Mouse (Mus musculus) urinary bladder, postnatal 36 days (tissue): Measurements from ENCODE around the gene Hoxa2.

Source experiments
- DNase-seq, 2 experiments: peaks; one replicate each; pipeline ENCODE4 v3.0.0; 2022; ENCODE audit warnings: low spot score in 2 of 2, mixed read lengths in 1 of 2

Hoxa2 gene

GRCm38 (mm10) chr6:52180213-52180710 lies 15.6 kb upstream of the Hoxa2 start:
- no peak for DNase-seq

DNA sequence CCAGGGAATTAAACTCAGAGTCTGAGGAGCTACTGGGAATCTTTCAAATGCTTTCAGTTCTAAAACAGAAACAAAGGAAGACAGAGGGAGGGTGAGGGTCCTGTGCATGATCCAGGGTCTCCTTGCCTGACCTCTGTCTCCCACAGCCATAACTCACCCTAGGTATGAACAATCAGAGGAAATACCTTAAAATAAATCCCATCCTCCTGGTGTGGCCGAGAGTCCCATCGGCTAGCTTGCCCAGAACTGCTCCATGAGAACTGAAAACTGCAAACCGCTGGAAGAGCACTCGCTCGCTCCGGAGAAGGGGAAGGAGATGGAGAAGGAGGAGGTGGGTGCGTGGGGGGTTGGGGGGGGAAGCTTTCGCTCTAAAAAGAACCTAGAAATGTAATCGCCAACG lies 15.1 kb upstream of the Hoxa2 start:
- DNase-seq: no peak

GRCm38 (mm10) chr6:52178918-52179665 lies 14.5 kb upstream of the Hoxa2 start:
- DNase-seq: no peak

- DNase-seq: no peak
Measured at GRCm38 (mm10) chr6:52177806-52178205, 13.2 kb upstream of the Hoxa2 start.

DNA sequence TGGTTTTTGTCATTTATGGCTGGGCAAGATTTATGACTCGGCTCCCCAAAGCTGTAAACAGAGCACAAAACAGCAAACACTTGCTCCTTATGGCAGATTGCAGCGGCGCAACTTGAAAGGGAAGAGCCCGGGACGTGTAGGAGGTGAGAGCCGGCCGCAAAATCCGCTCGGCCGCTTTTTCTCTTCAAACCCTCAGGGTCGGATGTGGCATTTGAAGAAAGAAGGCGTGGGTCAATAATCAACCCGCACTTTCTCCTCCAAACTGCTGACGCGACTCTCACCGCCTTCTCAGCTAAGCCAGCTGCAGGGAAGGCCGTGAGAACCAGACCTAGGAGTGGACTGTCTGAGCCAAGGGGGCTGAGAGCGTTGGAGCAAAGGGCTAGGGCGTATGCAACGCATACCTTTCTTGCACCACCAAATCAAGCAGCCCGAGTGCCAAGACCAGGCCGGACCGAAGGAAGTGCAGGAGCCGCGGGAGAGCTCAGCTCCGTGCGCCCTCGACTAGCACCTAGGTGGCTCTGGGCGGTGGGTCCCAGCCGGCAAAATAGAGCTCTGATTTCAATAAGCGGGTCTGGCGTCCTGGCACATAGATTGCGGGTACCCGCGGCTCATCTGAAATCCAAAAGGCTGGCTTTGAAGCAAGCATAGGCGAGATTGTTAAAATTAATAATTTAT lies 12.6 kb upstream of the Hoxa2 start, which contains the start of gene 5730596B20Rik:
TSS of gene 5730596B20Rik (plus strand) at position 438 of the 675 bp plus-strand sequence.
- DNase-seq: no peak

GRCm38 (mm10) chr6:52176391-52176790 lies 11.8 kb upstream of the Hoxa2 start:
- DNase-seq: no peak

DNA sequence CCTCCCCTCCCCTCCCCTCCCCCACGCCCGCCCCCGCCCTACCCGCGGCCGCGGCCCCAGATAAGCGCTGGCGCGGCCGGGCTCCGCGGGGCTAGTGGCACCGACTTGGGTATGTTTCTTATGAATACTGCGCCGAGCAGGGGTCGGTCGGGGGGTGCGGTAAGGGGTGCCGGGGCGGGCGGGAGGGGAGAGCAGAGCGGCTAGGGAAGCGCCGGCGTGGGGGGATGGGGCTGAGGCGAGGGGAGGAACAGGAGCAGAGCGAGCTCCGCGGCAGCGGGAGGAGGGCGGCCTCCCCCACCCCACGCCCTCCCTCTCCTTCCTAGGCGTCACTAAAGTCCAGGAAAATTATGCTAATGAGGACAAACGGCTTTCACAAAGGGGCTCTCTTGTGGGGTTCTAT lies 11.2 kb upstream of the Hoxa2 start:
- no peak for DNase-seq

GRCm38 (mm10) chr6:52174968-52175751 lies 10.5 kb upstream of the Hoxa2 start:
- DNase-seq: no peak

DNA sequence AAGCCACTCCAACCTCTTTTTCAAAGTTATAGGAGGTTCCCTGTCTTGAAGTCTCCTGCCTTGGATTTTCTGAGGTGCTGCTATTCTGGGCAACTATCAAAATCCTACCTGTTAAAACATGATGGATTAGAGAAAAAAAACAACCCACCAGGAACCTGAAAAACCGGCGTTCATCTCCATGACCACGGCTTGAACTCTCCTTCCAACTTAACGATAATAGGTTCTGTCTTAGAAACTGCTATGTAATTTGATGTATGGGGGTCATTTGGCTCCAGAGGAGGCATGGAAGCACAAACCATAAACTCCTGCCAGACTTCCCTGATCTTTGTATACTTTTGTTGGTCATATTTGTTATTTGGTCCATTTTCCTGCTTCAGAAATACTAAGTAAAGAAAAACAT lies 9.0 kb upstream of the Hoxa2 start:
- DNase-seq: no peak

DNA sequence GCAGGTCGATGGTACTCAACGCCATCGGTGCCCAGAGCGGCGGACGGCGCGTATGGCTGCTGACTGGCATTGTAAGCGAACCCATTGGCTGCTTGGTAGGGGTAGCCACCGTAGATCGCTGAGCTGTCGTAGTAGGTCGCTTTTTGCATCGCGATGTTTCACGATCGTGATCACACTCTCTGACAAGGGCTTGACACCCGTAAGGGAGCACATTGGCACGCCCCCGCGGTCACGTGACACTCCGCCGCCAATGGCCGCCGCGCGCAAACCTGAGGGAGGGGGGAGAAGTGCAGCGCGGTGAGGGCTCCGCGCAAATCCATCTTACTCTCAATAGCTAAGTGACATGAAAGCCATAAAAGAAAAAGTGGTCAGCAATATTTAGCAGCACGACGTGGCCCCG lies 7.9 kb upstream of the Hoxa2 start:
- peak; percentile 54 to 86 for DNase-seq

- no peak for DNase-seq
Measured at GRCm38 (mm10) chr6:52171938-52172337, 7.3 kb upstream of the Hoxa2 start.

GRCm38 (mm10) chr6:52171331-52171730 lies 6.7 kb upstream of the Hoxa2 start:
- no peak for DNase-seq

DNA sequence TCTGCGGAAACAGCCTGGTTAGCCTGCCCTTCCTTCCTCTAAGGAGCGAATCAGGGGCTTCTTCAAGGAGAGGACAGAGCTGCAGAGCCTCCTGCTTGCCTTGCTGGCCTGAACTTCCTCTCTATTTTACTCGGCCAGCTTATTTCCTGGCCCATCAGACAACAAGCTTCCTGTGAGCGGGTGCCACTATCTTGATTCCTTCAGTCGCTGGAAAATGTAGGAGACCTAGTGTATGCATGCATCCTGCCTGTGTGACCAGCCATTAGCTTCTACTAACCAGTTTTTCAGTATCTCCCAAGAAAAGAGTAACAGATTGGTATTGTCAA lies 6.2 kb upstream of the Hoxa2 start:
- no peak for DNase-seq

GRCm38 (mm10) chr6:52170166-52170897 lies 5.7 kb upstream of the Hoxa2 start:
- DNase-seq: no peak

DNA sequence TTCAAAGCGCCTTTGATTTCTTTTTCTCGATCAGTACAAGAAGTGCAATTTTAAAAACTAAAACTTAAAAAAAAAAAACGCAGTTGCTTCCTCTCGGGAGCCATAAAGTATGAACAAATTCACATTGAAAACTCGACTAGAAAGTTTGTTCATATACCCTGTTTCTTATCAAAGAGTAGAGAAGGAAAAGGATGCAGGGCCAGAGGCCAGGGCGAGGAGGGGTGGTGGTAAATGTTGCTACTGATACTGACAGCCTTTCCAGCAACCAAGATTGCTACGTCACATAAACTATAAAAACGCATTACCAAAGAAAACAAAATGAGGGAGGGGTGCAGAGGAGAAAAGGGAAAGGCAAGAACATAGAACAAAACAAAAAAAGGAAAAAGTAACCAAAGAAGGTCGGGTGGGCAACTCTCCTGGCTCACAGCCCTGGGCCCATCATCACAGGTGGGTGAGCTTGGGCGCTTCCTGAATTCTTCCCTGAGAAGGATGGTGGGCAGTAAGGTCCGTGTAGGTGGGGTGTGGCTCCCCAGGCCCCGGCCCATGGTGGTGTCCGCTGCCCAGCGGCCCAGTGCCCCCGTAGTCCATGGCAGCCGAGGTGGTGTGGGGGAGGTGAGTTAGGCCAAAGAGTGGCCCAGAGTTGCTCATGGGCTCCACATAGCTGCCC lies 5.0 kb upstream of the Hoxa2 start:
- no peak for DNase-seq

DNA sequence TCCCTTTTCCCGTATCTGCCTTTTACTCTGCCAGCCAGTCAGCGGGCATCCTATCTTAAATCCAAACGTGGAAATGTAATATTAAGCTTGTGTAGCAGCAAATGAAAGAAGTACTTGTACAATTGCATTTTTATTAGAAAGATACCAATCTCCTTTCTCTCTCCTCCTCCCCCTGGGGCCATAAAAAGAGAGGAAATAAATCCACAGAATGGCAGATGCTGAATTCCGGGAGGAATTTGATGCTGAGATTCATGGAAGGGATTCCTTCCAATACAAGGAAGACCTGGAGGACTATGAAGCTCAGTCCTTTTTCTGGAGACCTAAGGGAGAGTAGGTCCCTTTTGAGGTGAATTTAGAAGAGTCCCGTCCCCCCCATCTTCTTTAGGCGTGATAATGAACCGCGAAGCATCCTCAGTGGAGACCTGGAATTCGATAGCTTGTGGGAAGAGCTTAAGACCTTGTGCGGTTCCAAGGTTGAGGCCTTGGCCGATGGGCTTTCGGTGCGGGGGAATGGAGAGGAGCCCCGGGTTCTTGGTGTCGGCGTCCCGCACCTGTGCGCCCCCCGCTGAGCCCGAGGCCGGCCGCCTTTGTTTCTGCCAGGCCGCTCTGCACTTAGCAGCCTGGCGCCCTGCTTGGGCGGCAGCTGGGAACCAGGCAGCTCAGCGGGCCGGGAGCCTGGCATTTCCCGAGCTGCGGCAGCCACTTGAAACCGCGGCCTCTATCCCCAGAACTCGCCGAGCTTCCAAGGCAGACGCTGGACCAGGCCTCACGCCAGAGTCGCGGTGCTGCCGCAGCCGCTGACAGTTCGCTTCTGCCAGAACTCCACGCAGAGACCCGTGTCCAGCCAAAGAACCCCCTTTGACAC lies 3.8 kb upstream of the Hoxa2 start:
- DNase-seq: no peak

- no peak for DNase-seq
Measured at GRCm38 (mm10) chr6:52167736-52168161, 3.1 kb upstream of the Hoxa2 start.

GRCm38 (mm10) chr6:52167176-52167575 lies 2.5 kb upstream of the Hoxa2 start:
- DNase-seq: no peak

DNA sequence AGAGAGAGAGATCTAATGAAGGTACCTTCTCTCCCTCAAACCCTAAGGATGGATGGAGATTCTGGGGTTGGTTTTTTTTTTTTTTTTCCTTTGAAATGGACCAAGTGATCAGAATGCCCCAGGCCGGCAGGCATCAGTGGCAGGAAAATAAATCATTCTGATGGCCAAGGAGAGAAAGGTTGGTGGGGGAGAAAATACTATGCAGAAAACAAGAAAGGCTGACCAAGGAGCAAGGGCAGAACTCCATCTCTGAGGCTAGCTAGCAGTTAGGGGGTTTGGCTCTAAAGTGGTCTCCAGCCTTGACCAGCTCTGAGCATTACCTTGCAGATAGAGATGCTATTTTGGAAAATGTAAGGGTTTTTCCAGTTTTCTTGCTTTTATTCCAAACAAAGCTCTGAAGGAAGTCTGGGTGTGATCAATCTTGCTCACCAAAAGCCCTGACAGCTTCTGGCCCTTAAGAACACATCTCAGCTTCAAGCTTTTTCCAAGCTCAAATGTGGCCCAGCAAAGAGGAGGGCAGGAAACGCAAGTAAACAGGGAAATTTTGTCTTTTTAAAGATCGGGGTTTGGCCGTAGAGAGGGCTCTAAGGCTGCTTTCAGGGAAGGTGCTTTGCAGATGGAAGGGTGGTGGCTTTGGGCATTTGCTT lies 1.9 kb upstream of the Hoxa2 start:
- DNase-seq: no peak
